Mouse (Mus musculus): ENCODE results near the gene Cpm. TPM values are rescaled to one million over a fixed set of nuclear protein-coding genes. Genes with fewer than 3 reads are reported as not detected.

The Cpm gene
- polyA plus RNA-seq, 1 experiment from 2014 or later, result 3.7 TPM

- no peaks in the 10 kb centered on the region for H3K36me3 ChIP-seq (ENCODE audit: control insufficient read depth, insufficient read depth)
- no peaks in the 10 kb centered on the region for H3K9me3 ChIP-seq (replicated peaks; ENCODE audit: control insufficient read depth, low read length)
- 78% methylated on average over 3 of the region's 3 CpGs for WGBS
- no peaks in the 10 kb centered on the region for H3K27me3 ChIP-seq (ENCODE audit: control insufficient read depth, insufficient read depth, low read length)
- H3K27ac ChIP-seq (ENCODE audit: low read length), result no peak overlapping the region
- no peak overlapping the region for H3K4me3 ChIP-seq (ENCODE audit: low read length)
- no peak for ATAC-seq (replicated peaks; ENCODE audit: extremely low read depth, insufficient read depth, low FRiP score)
- H3K4me1 ChIP-seq (ENCODE audit: control insufficient read depth, insufficient read depth, low read length), result no peaks in the 10 kb centered on the region
- H3K4me2 ChIP-seq (ENCODE audit: low read depth, low read length), result no peak overlapping the region
- H3K9ac ChIP-seq (ENCODE audit: low read length), result no peak overlapping the region
Observed at GRCm38 (mm10) chr10:117654576-117655123, 25.4 kb downstream of the Cpm start.

GRCm38 (mm10) chr10:117655460-117655859 lies 26.2 kb downstream of the Cpm start:
- Histone ChIP-seq H3K27ac (ENCODE audit: low read length) (no peak overlapping the region), H3K4me2 (ENCODE audit: low read depth, low read length) (no peak overlapping the region), H3K4me1 (ENCODE audit: control insufficient read depth, insufficient read depth, low read length) (0 out of 2 replicates have a peak, but pooled peaks cover 2% of the 10 kb centered on the region), H3K4me3 (ENCODE audit: low read length) (no peak overlapping the region), H3K27me3 (ENCODE audit: control insufficient read depth, insufficient read depth, low read length) (no peaks in the 10 kb centered on the region), H3K36me3 (ENCODE audit: control insufficient read depth, insufficient read depth) (no peaks in the 10 kb centered on the region), H3K9ac (ENCODE audit: low read length) (no peak overlapping the region), H3K9me3 (replicated peaks; ENCODE audit: control insufficient read depth, low read length) (no peaks in the 10 kb centered on the region)
- no peak for ATAC-seq (replicated peaks; ENCODE audit: extremely low read depth, insufficient read depth, low FRiP score)
- 80% methylated on average over 9 of the region's 9 CpGs for WGBS

GRCm38 (mm10) chr10:117655908-117656661 lies 26.8 kb downstream of the Cpm start:
- Histone ChIP-seq H3K4me2 (ENCODE audit: low read depth, low read length) (no peak overlapping the region), H3K36me3 (ENCODE audit: control insufficient read depth, insufficient read depth) (no peaks in the 10 kb centered on the region), H3K4me1 (ENCODE audit: control insufficient read depth, insufficient read depth, low read length) (0 out of 2 replicates have a peak, but pooled peaks cover 2% of the 10 kb centered on the region), H3K4me3 (ENCODE audit: low read length) (no peak overlapping the region), H3K9ac (ENCODE audit: low read length) (no peak overlapping the region), H3K9me3 (replicated peaks; ENCODE audit: control insufficient read depth, low read length) (no peaks in the 10 kb centered on the region), H3K27me3 (ENCODE audit: control insufficient read depth, insufficient read depth, low read length) (no peaks in the 10 kb centered on the region), H3K27ac (ENCODE audit: low read length) (no peak overlapping the region)
- 48% methylated on average over 7 of the region's 7 CpGs for WGBS
- no peak for ATAC-seq (replicated peaks; ENCODE audit: extremely low read depth, insufficient read depth, low FRiP score)

GRCm38 (mm10) chr10:117656662-117656962 lies 27.3 kb downstream of the Cpm start:
- Histone ChIP-seq H3K27ac (ENCODE audit: low read length) (no peak overlapping the region), H3K4me1 (ENCODE audit: control insufficient read depth, insufficient read depth, low read length) (0 out of 2 replicates have a peak, but pooled peaks cover 2% of the 10 kb centered on the region), H3K9me3 (replicated peaks; ENCODE audit: control insufficient read depth, low read length) (no peaks in the 10 kb centered on the region), H3K4me2 (ENCODE audit: low read depth, low read length) (no peak overlapping the region), H3K27me3 (ENCODE audit: control insufficient read depth, insufficient read depth, low read length) (no peaks in the 10 kb centered on the region), H3K9ac (ENCODE audit: low read length) (no peak overlapping the region), H3K4me3 (ENCODE audit: low read length) (no peak overlapping the region), H3K36me3 (ENCODE audit: control insufficient read depth, insufficient read depth) (no peaks in the 10 kb centered on the region)
- no peak for ATAC-seq (replicated peaks; ENCODE audit: extremely low read depth, insufficient read depth, low FRiP score)
- WGBS, result 80% methylated on average over 6 of the region's 6 CpGs

GRCm38 (mm10) chr10:117656985-117657658 lies 27.8 kb downstream of the Cpm start:
- Histone ChIP-seq H3K4me3 (ENCODE audit: low read length) (no peak overlapping the region), H3K4me2 (ENCODE audit: low read depth, low read length) (no peak overlapping the region), H3K9ac (ENCODE audit: low read length) (no peak overlapping the region), H3K36me3 (ENCODE audit: control insufficient read depth, insufficient read depth) (no peaks in the 10 kb centered on the region), H3K27me3 (ENCODE audit: control insufficient read depth, insufficient read depth, low read length) (no peaks in the 10 kb centered on the region), H3K4me1 (ENCODE audit: control insufficient read depth, insufficient read depth, low read length) (0 out of 2 replicates have a peak, but pooled peaks cover 2% of the 10 kb centered on the region), H3K9me3 (replicated peaks; ENCODE audit: control insufficient read depth, low read length) (no peaks in the 10 kb centered on the region), H3K27ac (ENCODE audit: low read length) (no peak overlapping the region)
- WGBS, result 73% methylated on average over 7 of the region's 7 CpGs
- ATAC-seq (replicated peaks; ENCODE audit: extremely low read depth, insufficient read depth, low FRiP score), result no peak

- no peak overlapping the region for H3K4me3 ChIP-seq (ENCODE audit: low read length)
- no peak overlapping the region for H3K27ac ChIP-seq (ENCODE audit: low read length)
- no peaks in the 10 kb centered on the region for H3K36me3 ChIP-seq (ENCODE audit: control insufficient read depth, insufficient read depth)
- no peaks in the 10 kb centered on the region for H3K9me3 ChIP-seq (replicated peaks; ENCODE audit: control insufficient read depth, low read length)
- ATAC-seq (replicated peaks; ENCODE audit: extremely low read depth, insufficient read depth, low FRiP score), result no peak
- 0 out of 2 replicates have a peak, but pooled peaks cover 2% of the 10 kb centered on the region for H3K4me1 ChIP-seq (ENCODE audit: control insufficient read depth, insufficient read depth, low read length)
- H3K9ac ChIP-seq (ENCODE audit: low read length), result no peak overlapping the region
- H3K27me3 ChIP-seq (ENCODE audit: control insufficient read depth, insufficient read depth, low read length), result no peaks in the 10 kb centered on the region
- WGBS, result 88% methylated on average over 3 of the region's 3 CpGs
- no peak overlapping the region for H3K4me2 ChIP-seq (ENCODE audit: low read depth, low read length)
Observed at GRCm38 (mm10) chr10:117657659-117658306, 28.5 kb downstream of the Cpm start.

GRCm38 (mm10) chr10:117658522-117659429 lies 29.5 kb downstream of the Cpm start:
- no peak overlapping the region for H3K9ac ChIP-seq (ENCODE audit: low read length)
- no peaks in the 10 kb centered on the region for H3K27me3 ChIP-seq (ENCODE audit: control insufficient read depth, insufficient read depth, low read length)
- H3K4me1 ChIP-seq (ENCODE audit: control insufficient read depth, insufficient read depth, low read length), result peaks cover 2% of the 10 kb centered on the region; the same call in 1 of the 2 replicates
- ATAC-seq (replicated peaks; ENCODE audit: extremely low read depth, insufficient read depth, low FRiP score), result no peak
- H3K36me3 ChIP-seq (ENCODE audit: control insufficient read depth, insufficient read depth), result no peaks in the 10 kb centered on the region
- WGBS, result 90% methylated on average over 14 of the region's 14 CpGs
- H3K9me3 ChIP-seq (replicated peaks; ENCODE audit: control insufficient read depth, low read length), result no peaks in the 10 kb centered on the region
- H3K4me3 ChIP-seq (ENCODE audit: low read length), result no peak overlapping the region
- H3K4me2 ChIP-seq (ENCODE audit: low read depth, low read length), result no peak overlapping the region
- no peak overlapping the region for H3K27ac ChIP-seq (ENCODE audit: low read length)

- ATAC-seq (replicated peaks; ENCODE audit: extremely low read depth, insufficient read depth, low FRiP score), result no peak
- peaks cover 2% of the 10 kb centered on the region; the same call in 1 of the 2 replicates for H3K4me1 ChIP-seq (ENCODE audit: control insufficient read depth, insufficient read depth, low read length)
- no peak overlapping the region for H3K9ac ChIP-seq (ENCODE audit: low read length)
- no peak overlapping the region for H3K4me2 ChIP-seq (ENCODE audit: low read depth, low read length)
- no peaks in the 10 kb centered on the region for H3K27me3 ChIP-seq (ENCODE audit: control insufficient read depth, insufficient read depth, low read length)
- H3K36me3 ChIP-seq (ENCODE audit: control insufficient read depth, insufficient read depth), result no peaks in the 10 kb centered on the region
- H3K9me3 ChIP-seq (replicated peaks; ENCODE audit: control insufficient read depth, low read length), result no peaks in the 10 kb centered on the region
- no peak overlapping the region for H3K27ac ChIP-seq (ENCODE audit: low read length)
- 81% methylated on average over 11 of the region's 11 CpGs for WGBS
- H3K4me3 ChIP-seq (ENCODE audit: low read length), result no peak overlapping the region
Observed at GRCm38 (mm10) chr10:117659430-117659813, 30.1 kb downstream of the Cpm start.
